Mouse (Mus musculus) intestine, embryonic 15.5 days (tissue): ENCODE results near the gene Flt1. TPM values are rescaled to one million over a fixed set of nuclear protein-coding genes. Genes with fewer than 3 reads are reported as not detected.
A peak's percentile ranks its signal among the peaks of the same experiment; 100 is the strongest.

Experiments
- ATAC-seq: fragments of 200-750 bp; cut with Nextera tagmentation; 2 replicates; pipeline ENCODE4 v1.8.0; 2017; ENCODE audit warnings: moderate TSS enrichment, moderate library complexity
- H3K27ac ChIP-seq: fragments of 300-500 bp; sonication (generic); 2 replicates; pipeline ENCODE4 v1.5.1; 2015; ENCODE audit warnings: mild to moderate bottlenecking, inconsistent platforms
- H3K27me3 ChIP-seq: fragments of 300-500 bp; sonication (generic); replicated peaks from 2 replicates; pipeline ENCODE4 v1.6.1; 2015; ENCODE audit warnings: inconsistent platforms
- H3K36me3 ChIP-seq: fragments of 300-500 bp; sonication (generic); 2 replicates; pipeline ENCODE4 v1.6.1; 2015; ENCODE audit warnings: inconsistent platforms
- H3K4me1 ChIP-seq: fragments of 300-500 bp; sonication (generic); replicated peaks from 2 replicates; pipeline ENCODE4 v1.6.1; 2015; ENCODE audit warnings: inconsistent platforms
- H3K4me2 ChIP-seq: fragments of 300-500 bp; sonication (generic); replicated peaks from 2 replicates; pipeline ENCODE4 v1.6.1; 2015; ENCODE audit warnings: mild to moderate bottlenecking, inconsistent platforms
- H3K4me3 ChIP-seq: fragments of 300-500 bp; sonication (generic); replicated peaks from 2 replicates; pipeline ENCODE4 v1.5.1; 2015; ENCODE audit warnings: inconsistent platforms
- H3K9ac ChIP-seq: fragments of 300-500 bp; sonication (generic); 2 replicates; pipeline ENCODE4 v1.6.1; 2015; ENCODE audit warnings: inconsistent platforms
- H3K9me3 ChIP-seq: fragments of 300-500 bp; sonication (generic); 2 replicates; pipeline ENCODE4 v1.6.1; 2016; ENCODE audit warnings: inconsistent platforms
- WGBS: fragments of 180-500 bp; shearing (Covaris S2); methylation state at CpG from one replicate; pipeline ENCODE4 v1.1.7; 2015; 5-methylcytosine and 5-hydroxymethylcytosine counted together
- polyA plus RNA-seq: library from polyadenylated mRNA; unstranded; fragments of >200 nt; fragmentation: Nextera tagmentation; extraction: Ambion mirVana; gene quantifications from 2 replicates; pipeline ENCODE4 v1.2.1, GENCODE M21; 2015

Flt1 gene
- polyA plus RNA-seq, 1 experiment from 2014 or later, result 12.8 TPM

DNA sequence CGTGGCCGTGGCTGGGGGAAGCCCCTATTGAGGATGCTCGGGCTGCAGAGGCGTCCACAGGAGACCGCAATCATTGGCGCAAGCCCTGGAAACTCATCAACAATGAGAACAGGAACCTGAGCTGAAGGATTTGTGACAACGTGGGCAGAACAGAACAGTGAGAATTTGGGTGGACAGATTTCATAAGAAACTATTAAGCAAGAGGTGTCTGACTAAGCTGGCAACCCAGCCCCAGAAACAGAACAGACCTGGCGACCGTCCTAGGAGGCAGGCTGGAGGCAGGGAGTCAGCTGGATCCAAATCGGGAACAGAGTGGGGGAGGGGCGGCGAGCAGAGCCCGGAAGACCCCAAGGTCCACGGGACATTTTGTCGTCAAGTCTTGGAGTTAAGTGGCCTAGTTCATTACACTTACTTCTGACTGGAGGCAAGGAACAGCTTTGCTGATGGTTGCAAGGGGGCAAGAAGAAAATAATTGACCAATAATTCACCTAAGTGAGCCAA lies 22.3 kb upstream of the Flt1 start:
- ATAC-seq, result no peak
- H3K4me1 ChIP-seq, result peaks cover 12% of the 10 kb centered on the region; the same call in 1 of the 2 replicates
- no peak overlapping the region for H3K4me3 ChIP-seq
- peak overlapping the region; percentile 31 for H3K4me2 ChIP-seq
- H3K9me3 ChIP-seq, result no peaks in the 10 kb centered on the region
- H3K27ac ChIP-seq, result no peak overlapping the region
- WGBS, result 12% methylated on average over 15 of the region's 15 CpGs
- H3K36me3 ChIP-seq, result no peaks in the 10 kb centered on the region
- H3K27me3 ChIP-seq, result peaks cover 12% of the 10 kb centered on the region
- no peak overlapping the region for H3K9ac ChIP-seq

DNA sequence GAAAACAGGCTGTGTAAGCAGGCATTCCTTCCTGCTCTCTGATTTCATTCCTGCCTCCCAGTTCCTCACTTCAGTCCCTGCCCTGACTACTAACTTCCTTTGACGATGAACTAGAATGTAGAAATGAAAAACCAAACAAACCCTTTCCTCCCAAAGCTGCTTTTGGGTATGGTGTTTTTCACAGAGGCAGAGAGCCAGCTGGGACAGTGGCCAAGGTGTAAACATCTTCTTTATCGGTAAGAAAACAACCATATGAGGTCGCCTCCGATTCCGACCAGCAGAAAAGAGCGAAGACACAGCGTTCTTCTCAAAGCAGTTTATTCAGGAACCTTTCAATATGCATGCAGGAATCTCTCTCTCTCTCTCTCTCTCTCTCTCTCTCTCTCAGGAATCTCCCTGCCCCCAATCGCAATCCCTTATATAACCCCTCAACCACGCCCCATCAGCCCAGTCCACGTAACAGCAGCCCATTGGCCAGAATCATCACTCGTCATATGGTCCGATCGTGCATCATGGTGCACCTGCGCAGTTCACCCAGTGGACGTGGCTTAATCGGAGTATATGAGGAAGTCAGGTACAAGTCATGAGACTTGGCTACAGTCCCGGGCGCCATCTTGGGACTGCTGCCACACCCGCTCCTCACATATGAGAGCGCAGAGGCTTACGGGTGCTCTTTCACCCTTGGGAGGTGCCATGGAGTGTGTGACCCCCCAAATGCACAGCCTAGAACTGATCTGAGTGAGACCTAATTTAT lies 19.3 kb upstream of the Flt1 start:
- Histone ChIP-seq H3K4me1 (no peaks in the 10 kb centered on the region), H3K27ac (no peak overlapping the region), H3K9ac (no peak overlapping the region), H3K27me3 (no peaks in the 10 kb centered on the region), H3K36me3 (no peaks in the 10 kb centered on the region), H3K4me2 (no peak overlapping the region), H3K4me3 (no peak overlapping the region), H3K9me3 (no peaks in the 10 kb centered on the region)
- 85% methylated on average over 21 of the region's 21 CpGs for WGBS
- no peak for ATAC-seq

DNA sequence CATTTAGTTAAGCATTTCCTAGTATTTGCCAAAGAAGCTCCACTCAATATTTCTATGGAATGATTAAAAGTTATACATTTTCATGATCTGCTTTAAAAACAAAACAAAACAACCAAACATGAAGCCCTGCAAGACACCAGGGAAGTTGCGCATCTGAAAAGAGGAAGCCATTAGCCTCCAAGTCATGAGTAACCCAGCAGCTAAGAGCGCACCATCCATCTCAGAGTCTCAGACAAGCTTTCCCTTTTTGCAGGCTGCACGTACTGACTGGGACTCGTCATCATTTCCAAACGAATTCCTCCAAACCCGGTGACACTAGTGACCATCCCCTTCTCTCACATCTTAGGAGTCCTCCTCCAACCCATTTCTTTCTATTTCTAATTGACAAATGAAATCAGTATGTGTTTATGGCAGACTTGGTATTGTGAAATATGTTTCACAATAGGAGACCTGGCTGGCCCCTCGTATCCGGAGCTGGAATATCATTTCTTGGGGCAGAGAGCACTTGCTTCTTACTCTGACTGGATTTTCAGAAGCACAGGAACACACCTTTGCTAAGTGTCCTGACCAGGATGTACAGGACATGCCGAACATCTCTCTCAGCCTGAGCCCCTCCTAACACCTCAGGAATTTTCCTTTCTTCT lies 16.8 kb upstream of the Flt1 start:
- no peak overlapping the region for H3K27ac ChIP-seq
- no peaks in the 10 kb centered on the region for H3K4me1 ChIP-seq
- ATAC-seq, result no peak
- no peaks in the 10 kb centered on the region for H3K27me3 ChIP-seq
- H3K9me3 ChIP-seq, result no peaks in the 10 kb centered on the region
- H3K4me2 ChIP-seq, result no peak overlapping the region
- no peak overlapping the region for H3K4me3 ChIP-seq
- no peaks in the 10 kb centered on the region for H3K36me3 ChIP-seq
- 71% methylated on average over 9 of the region's 9 CpGs for WGBS
- H3K9ac ChIP-seq, result no peak overlapping the region

DNA sequence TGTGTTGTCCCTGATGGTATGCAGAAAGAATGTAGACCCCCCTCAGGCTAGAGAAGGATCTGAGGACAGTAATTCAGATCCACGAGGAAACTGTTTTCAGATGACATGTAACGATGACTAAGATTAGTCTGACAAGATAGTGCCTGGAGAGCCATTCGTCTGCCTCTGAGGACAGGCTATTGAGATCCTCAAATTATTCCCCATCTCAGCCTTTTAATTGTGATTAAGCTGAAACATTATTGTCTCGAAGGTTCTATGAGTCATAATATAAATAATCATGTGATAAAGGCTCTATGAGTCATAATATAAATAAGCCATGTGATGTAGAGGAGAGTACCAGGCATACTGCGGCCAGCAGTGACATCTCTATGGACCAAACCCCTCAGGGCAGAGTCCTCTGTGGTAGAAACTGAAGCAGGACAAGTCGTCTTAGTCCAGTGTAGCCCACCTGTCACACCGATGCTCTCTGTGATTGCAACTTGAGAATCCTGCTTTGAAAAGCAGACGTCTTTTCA lies 11.0 kb upstream of the Flt1 start:
- Histone ChIP-seq H3K4me1 (no peaks in the 10 kb centered on the region), H3K4me3 (no peak overlapping the region), H3K4me2 (no peak overlapping the region), H3K9ac (no peak overlapping the region), H3K27ac (no peak overlapping the region), H3K36me3 (no peaks in the 10 kb centered on the region), H3K27me3 (no peaks in the 10 kb centered on the region), H3K9me3 (no peaks in the 10 kb centered on the region)
- 70% methylated on average over 8 of the region's 8 CpGs for WGBS
- ATAC-seq, result no peak

DNA sequence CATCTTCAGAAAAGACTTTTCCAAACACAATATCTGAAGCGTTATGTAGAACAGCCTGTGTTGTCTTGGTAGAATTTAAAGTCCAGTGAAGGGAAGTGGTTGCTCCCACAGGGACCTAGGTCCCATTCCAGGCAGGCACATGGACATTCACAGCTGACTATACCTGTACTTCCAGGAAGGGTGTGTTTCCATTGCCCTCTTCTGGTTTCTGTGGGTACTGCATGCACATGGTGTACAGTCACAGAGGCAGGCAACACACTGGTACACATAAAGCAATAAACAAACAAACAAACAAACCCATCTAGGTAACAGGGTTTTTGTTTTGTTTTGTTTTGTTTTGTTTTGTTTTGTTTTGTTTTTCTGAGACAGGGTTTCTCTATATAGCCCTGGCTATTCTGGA lies 7.9 kb upstream of the Flt1 start:
- H3K9me3 ChIP-seq, result no peaks in the 10 kb centered on the region
- no peak overlapping the region for H3K4me2 ChIP-seq
- H3K27me3 ChIP-seq, result peaks cover 2% of the 10 kb centered on the region; the same call in 1 of the 2 replicates
- H3K36me3 ChIP-seq, result no peaks in the 10 kb centered on the region
- H3K9ac ChIP-seq, result no peak overlapping the region
- H3K27ac ChIP-seq, result no peak overlapping the region
- H3K4me3 ChIP-seq, result no peak overlapping the region
- ATAC-seq, result no peak
- 91% methylated on average over 1 of the region's 1 CpGs for WGBS
- H3K4me1 ChIP-seq, result no peaks in the 10 kb centered on the region

DNA sequence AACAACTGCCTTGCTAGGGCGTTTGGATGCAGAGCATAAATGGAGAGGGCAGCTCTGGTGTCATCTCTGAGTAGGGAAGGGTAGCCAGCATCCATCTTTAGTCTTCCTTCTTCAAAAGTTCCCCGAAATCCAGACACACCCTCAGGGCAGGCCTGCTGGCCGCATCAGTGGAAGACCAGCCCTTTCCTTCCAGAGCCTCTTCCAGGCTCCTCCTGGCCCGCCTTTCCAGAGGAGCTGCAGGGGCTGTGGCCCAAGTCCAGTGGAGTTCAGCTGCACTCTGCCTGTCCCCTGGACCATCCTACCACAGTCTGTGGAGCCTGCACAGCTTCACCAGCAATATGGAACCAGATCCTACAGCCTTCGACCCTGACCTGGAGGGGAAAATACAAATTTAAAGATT lies 7.1 kb upstream of the Flt1 start:
- no peak overlapping the region for H3K4me3 ChIP-seq
- H3K9ac ChIP-seq, result no peak overlapping the region
- no peaks in the 10 kb centered on the region for H3K9me3 ChIP-seq
- peaks cover 10% of the 10 kb centered on the region for H3K27me3 ChIP-seq
- H3K4me1 ChIP-seq, result no peaks in the 10 kb centered on the region
- no peak overlapping the region for H3K27ac ChIP-seq
- no peak overlapping the region for H3K4me2 ChIP-seq
- no peak for ATAC-seq
- H3K36me3 ChIP-seq, result no peaks in the 10 kb centered on the region
- 72% methylated on average over 5 of the region's 5 CpGs for WGBS

DNA sequence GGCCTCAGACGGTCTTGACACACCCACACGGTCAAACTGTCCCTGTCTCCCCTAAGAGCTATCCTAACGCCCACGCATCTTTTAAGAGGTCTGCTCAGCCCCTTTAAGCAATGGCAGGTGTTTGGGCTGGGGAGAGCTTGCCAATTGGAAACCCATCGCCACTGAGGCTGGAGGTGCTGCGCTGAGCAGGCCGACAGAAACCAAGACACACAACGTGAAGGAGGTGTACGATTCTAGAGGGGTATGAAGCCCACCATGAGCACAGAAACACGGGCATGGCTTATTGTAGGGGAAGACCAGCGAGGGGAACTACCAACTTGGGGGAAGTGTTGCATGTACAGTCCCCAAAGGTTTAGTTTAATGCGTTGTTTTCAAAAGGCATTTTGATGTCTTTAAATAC lies 1.7 kb upstream of the Flt1 start:
- H3K4me2 ChIP-seq, result no peak overlapping the region
- H3K36me3 ChIP-seq, result no peaks in the 10 kb centered on the region
- H3K27me3 ChIP-seq, result peaks cover 54% of the 10 kb centered on the region
- WGBS, result 15% methylated on average over 12 of the region's 12 CpGs
- H3K9me3 ChIP-seq, result no peaks in the 10 kb centered on the region
- H3K27ac ChIP-seq, result no peak overlapping the region
- no peak overlapping the region for H3K9ac ChIP-seq
- no peak overlapping the region for H3K4me3 ChIP-seq
- peaks cover 18% of the 10 kb centered on the region for H3K4me1 ChIP-seq
- no peak for ATAC-seq

DNA sequence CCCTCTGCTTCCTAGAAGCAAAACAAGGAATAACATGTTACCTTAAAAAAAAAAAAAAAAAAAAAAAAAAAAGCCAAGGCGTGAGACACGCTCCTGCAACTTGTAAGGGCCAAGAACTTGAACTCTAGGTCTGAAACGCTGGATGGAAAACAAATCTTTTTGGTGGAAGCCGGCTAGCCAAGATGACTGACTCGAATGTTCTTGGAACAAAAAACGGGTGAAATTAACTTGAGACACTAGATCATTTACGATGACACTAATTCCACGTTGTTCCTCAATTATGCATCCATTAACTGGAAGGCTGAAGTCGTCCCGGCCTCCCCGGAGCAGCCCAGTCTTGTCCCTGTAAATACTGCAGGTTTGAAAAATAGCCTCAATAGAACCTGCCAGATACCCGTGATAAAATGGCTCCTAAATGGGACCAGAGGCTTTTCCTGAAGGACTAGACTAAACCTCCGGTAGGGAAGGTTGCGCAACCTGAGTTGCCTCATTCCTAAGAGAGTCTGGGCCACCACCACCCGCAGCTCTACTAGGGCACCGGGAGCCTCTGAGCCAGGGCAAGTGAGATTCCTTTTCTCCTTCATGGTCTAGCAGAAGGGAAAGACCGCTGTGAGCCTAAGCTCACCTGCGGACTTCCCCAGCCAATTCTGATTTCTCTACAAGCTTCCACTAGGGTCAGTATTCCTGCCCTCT lies 1.0 kb upstream of the Flt1 start:
- ATAC-seq, result no peak
- Histone ChIP-seq H3K27me3 (peaks cover 56% of the 10 kb centered on the region), H3K4me1 (peaks cover 18% of the 10 kb centered on the region), H3K4me3 (no peak overlapping the region; the same call in 1 of the 2 replicates), H3K27ac (no peak overlapping the region), H3K9me3 (no peaks in the 10 kb centered on the region), H3K36me3 (no peaks in the 10 kb centered on the region), H3K4me2 (peak overlapping the region; percentile 89), H3K9ac (no peak overlapping the region)
- 3% methylated on average over 18 of the region's 18 CpGs for WGBS

DNA sequence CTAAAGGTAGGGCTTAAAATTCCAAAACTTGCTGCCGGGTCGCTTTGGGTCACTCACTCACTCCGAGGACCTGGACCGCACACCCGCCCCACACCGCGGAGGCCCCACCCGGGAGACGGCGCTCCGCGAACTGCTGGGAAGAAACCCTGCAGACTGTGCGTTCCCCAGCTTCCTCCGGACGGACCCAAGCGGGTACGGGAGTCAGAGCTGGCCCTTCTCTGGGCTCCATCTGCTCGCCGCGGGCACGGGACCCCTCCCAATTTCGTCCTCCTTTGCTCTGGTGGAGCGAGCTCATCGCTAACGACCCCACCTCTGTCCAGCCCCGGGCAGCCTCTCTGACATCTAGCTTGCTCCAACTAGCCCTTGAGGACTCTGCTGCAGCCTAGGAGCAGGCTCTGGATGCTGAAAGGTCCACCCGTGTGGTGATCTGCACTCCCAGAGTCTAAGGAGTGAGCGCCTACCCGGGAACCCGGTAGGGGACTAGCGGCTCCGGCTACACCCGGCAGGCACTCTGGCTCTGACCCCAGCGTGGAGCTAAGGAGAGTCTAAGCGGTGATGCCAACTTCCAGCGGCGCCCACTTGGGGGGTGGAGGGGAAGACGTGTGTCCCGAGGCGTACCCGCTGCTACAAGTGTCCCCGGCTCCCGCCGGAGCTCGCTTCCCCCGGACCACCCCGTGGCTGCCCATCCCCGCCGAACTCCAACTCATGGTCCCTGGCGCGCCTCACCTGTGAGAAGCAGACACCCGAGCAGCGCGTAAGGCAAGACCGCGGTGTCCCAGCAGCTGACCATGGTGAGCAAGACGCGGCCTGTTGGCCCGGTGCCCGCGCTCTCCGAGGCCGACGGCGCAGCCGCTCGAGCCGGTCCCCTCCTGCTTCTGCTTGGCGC lies 623 bp downstream of the Flt1 start:
- peak overlapping the region; percentile 44 for H3K4me3 ChIP-seq
- peaks cover 72% of the 10 kb centered on the region for H3K27me3 ChIP-seq
- H3K27ac ChIP-seq, result no peak overlapping the region
- peak overlapping the region; percentile 30 for H3K9ac ChIP-seq
- peak overlapping the region; percentile 89 for H3K4me2 ChIP-seq
- peak; percentile 82 for ATAC-seq
- no peaks in the 10 kb centered on the region for H3K9me3 ChIP-seq
- H3K4me1 ChIP-seq, result peaks cover 19% of the 10 kb centered on the region
- WGBS, result under 1% methylated on average over 69 of the region's 69 CpGs
- H3K36me3 ChIP-seq, result no peaks in the 10 kb centered on the region

DNA sequence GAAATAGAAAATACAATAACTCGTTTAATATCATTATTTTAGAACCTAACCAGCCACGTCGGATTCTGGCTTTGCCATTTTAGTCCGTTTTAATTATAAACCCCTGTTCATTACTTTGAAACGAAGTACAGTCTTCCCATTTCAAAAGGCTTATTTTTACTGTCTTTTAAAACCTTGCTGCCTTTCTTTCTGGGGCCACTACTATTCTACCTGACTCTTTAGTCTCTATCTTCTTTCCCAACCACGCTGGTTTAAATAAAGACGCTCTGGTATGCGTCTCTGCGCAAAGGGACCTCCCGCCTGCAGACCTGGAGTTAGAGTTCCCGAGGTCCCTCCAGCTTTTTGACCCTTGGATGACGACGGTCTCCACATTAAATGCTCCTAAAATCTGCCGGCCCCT lies 1.4 kb downstream of the Flt1 start:
- no peaks in the 10 kb centered on the region for H3K36me3 ChIP-seq
- H3K4me3 ChIP-seq, result no peak overlapping the region
- no peaks in the 10 kb centered on the region for H3K9me3 ChIP-seq
- no peak for ATAC-seq
- no peak overlapping the region for H3K4me2 ChIP-seq
- H3K4me1 ChIP-seq, result peaks cover 19% of the 10 kb centered on the region
- H3K27ac ChIP-seq, result no peak overlapping the region
- H3K9ac ChIP-seq, result no peak overlapping the region
- WGBS, result under 1% methylated on average over 14 of the region's 14 CpGs
- H3K27me3 ChIP-seq, result peaks cover 74% of the 10 kb centered on the region

DNA sequence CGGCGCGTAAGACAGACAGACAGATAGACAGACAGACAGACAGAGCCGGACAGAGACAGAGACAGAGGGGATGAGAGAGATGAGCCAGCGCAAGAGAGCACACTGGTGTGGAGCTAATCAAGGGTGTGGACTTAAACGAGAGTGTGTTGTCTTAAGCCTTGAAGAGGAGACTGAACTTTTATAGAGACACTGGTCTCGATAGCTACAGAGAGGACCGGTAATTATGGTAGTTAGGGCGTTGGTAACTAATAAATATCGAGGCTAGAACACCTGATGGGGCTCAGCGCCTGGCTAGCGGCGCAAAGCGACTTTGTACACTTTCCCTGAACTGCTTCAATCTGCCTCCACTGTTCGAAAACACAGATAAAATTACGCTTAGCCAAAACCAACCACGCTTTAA lies 2.0 kb downstream of the Flt1 start:
- H3K27ac ChIP-seq, result no peak overlapping the region
- no peaks in the 10 kb centered on the region for H3K36me3 ChIP-seq
- peaks cover 73% of the 10 kb centered on the region for H3K27me3 ChIP-seq
- H3K4me3 ChIP-seq, result no peak overlapping the region
- no peak for ATAC-seq
- peaks cover 19% of the 10 kb centered on the region for H3K4me1 ChIP-seq
- H3K4me2 ChIP-seq, result no peak overlapping the region
- no peak overlapping the region for H3K9ac ChIP-seq
- 7% methylated on average over 17 of the region's 17 CpGs for WGBS
- H3K9me3 ChIP-seq, result no peaks in the 10 kb centered on the region
